Mouse (Mus musculus) liver, embryonic 14.5 days (tissue): ENCODE measurements at regions not wholly inside any gene's neighbourhood (a gene's known extent, or its start where the extent isn't known, plus 50 kb on each side); places are given as distances from the start of the nearest gene placed in this dataset.

Source experiments
- ATAC-seq: fragments of 200-750 bp; cut with Nextera tagmentation; 2 replicates; pipeline ENCODE4 v1.8.0; 2017; ENCODE audit warnings: moderate number of reproducible peaks, mild to moderate bottlenecking, moderate library complexity; ENCODE audit not compliant: insufficient read depth
- DNase-seq, 3 experiments: peaks; one replicate each; pipeline ENCODE4 v3.0.0-alpha.2; 2012 to 2013; ENCODE audit warnings: low read depth in 3 of 3, low spot score in 3 of 3
- H3K27ac ChIP-seq: fragments of 300-500 bp; sonication (generic); 2 replicates; pipeline ENCODE4 v1.5.1; 2014; ENCODE audit warnings: moderate library complexity, mild to moderate bottlenecking, control low read depth, inconsistent platforms
- H3K27me3 ChIP-seq: fragments of 300-500 bp; sonication (generic); 2 replicates; pipeline ENCODE4 v1.6.1; 2014; ENCODE audit warnings: mild to moderate bottlenecking, low read length, moderate library complexity; ENCODE audit not compliant: control insufficient read depth, insufficient read depth
- H3K36me3 ChIP-seq: fragments of 300-500 bp; sonication (generic); replicated peaks from 2 replicates; pipeline ENCODE4 v1.6.1; 2014; ENCODE audit warnings: low read depth; ENCODE audit not compliant: control insufficient read depth, insufficient read depth
- H3K4me1 ChIP-seq, 2 experiments: fragments of 200-500 bp in 1 of 2; fragments of 300-500 bp in 1 of 2; sonication (generic) in 1 of 2; replicated peaks; 2 replicates each; pipeline ENCODE4 v1.6.1; 2012 to 2014; ENCODE audit warnings: antibody characterized with exemption in 1 of 2, inconsistent platforms in 1 of 2, low read length in 1 of 2; ENCODE audit not compliant: control insufficient read depth in 2 of 2, insufficient read depth in 2 of 2
- H3K4me2 ChIP-seq: fragments of 300-500 bp; sonication (generic); 2 replicates; pipeline ENCODE4 v1.6.1; 2014; ENCODE audit warnings: low read depth, mild to moderate bottlenecking, control low read depth, moderate library complexity
- H3K4me3 ChIP-seq, 2 experiments: fragments of 200-500 bp in 1 of 2; fragments of 300-500 bp in 1 of 2; sonication (generic) in 1 of 2; 2 replicates each; pipeline ENCODE4 v1.5.1; 2012 to 2014; ENCODE audit warnings: low read depth in 2 of 2, low read length in 2 of 2, mild to moderate bottlenecking in 2 of 2, control low read depth in 1 of 2, inconsistent platforms in 1 of 2, moderate library complexity in 1 of 2; ENCODE audit not compliant: insufficient read depth in 1 of 2
- H3K9ac ChIP-seq: fragments of 300-500 bp; sonication (generic); replicated peaks from 2 replicates; pipeline ENCODE4 v1.6.1; 2014; ENCODE audit warnings: mild to moderate bottlenecking, control low read depth, moderate library complexity
- H3K9me3 ChIP-seq: fragments of 300-500 bp; sonication (generic); 2 replicates; pipeline ENCODE4 v1.6.1; 2016; ENCODE audit warnings: low read length, mixed read lengths; ENCODE audit not compliant: control insufficient read depth
- CTCF ChIP-seq: IDR thresholded peaks from 2 replicates; pipeline ENCODE4 v1.5.1; 2016; ENCODE audit warnings: antibody characterized with exemption, low read depth, control low read depth
- EP300 ChIP-seq: IDR thresholded peaks from 2 replicates; pipeline ENCODE4 v1.6.1; 2016; ENCODE audit warnings: antibody characterized with exemption, low read depth
- WGBS: fragments of 180-500 bp; shearing (Covaris S2); extraction: QIAGEN DNeasy Blood & Tissue Kit; methylation state at CpG from one replicate; pipeline ENCODE4 v1.1.7; 2014; ENCODE audit not compliant: insufficient replicate concordance; 5-methylcytosine and 5-hydroxymethylcytosine counted together

- Histone ChIP-seq H3K27ac (no peak overlapping the region), H3K9ac (no peak overlapping the region), H3K36me3 (no peaks in the 10 kb centered on the region), H3K4me1 (no peaks in the 10 kb centered on the region), H3K4me2 (no peak overlapping the region), H3K9me3 (no peaks in the 10 kb centered on the region), H3K4me3 (no peak overlapping the region), H3K27me3 (no peaks in the 10 kb centered on the region)
- no peak for ATAC-seq
- WGBS, result 61% methylated on average over 5 of the region's 5 CpGs
- no peak for DNase-seq
- TF ChIP-seq CTCF, result no peak
- no peak for TF ChIP-seq EP300
Observed at GRCm38 (mm10) chr15:10823933-10824332, 109.5 kb upstream of the Rai14 start.

GRCm38 (mm10) chr15:10829588-10829987 is 115.2 kb upstream of the Rai14 start:
- Histone ChIP-seq H3K27me3 (no peaks in the 10 kb centered on the region), H3K4me3 (no peak overlapping the region), H3K27ac (no peak overlapping the region), H3K36me3 (no peaks in the 10 kb centered on the region), H3K9ac (no peak overlapping the region), H3K4me1 (peaks cover 0 to 4% of the 10 kb centered on the region in 2 experiments; a peak in 2 of 4 replicates), H3K4me2 (no peak overlapping the region), H3K9me3 (no peaks in the 10 kb centered on the region)
- no peak for DNase-seq
- no peak for ATAC-seq
- no peak for TF ChIP-seq EP300
- WGBS, result 42% methylated on average over 5 of the region's 5 CpGs

DNA sequence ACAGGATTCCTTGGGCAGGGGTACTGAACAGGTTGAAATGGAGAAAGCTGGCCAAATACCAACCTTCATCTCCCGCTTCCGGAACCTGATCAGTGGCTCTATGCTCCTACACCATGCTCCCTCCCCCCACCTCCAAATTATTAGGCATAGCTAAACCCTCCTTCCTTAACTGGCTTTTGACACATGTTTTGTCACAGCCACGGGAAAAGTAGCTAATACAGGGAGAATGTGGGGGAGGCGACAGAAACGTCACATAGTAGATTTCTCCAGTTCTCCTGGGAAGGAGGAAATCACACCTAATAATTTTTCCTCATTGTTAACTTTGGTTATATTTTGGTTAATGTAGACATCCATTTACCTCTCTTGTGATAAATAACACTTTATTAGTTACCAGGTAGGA is 116.1 kb upstream of the Rai14 start:
- H3K4me3 ChIP-seq, result no peak overlapping the region
- H3K27ac ChIP-seq, result no peak overlapping the region
- H3K36me3 ChIP-seq, result no peaks in the 10 kb centered on the region
- no peaks in the 10 kb centered on the region for H3K27me3 ChIP-seq
- no peak overlapping the region for H3K4me2 ChIP-seq
- ATAC-seq (no peak), DNase-seq (no peak)
- no peaks in the 10 kb centered on the region for H3K9me3 ChIP-seq
- H3K9ac ChIP-seq, result no peak overlapping the region
- H3K4me1 ChIP-seq, result peaks cover 0 to 4% of the 10 kb centered on the region in 2 experiments; a peak in 2 of 4 replicates
- 66% methylated on average over 5 of the region's 5 CpGs for WGBS
- TF ChIP-seq CTCF (no peak), EP300 (no peak)

- TF ChIP-seq CTCF, result no peak
- TF ChIP-seq EP300, result no peak
- H3K4me3 ChIP-seq, result no peak overlapping the region
- H3K36me3 ChIP-seq, result no peaks in the 10 kb centered on the region
- H3K4me1 ChIP-seq, result peaks cover 0 to 4% of the 10 kb centered on the region in 2 experiments; a peak in 2 of 4 replicates
- ATAC-seq (no peak), DNase-seq (no peak)
- no peak overlapping the region for H3K27ac ChIP-seq
- H3K4me2 ChIP-seq, result no peak overlapping the region
- H3K27me3 ChIP-seq, result no peaks in the 10 kb centered on the region
- 49% methylated on average over 5 of the region's 5 CpGs for WGBS
- H3K9me3 ChIP-seq, result no peaks in the 10 kb centered on the region
- no peak overlapping the region for H3K9ac ChIP-seq
Observed at GRCm38 (mm10) chr15:10831106-10831505, 116.7 kb upstream of the Rai14 start.

- H3K27me3 ChIP-seq, result no peaks in the 10 kb centered on the region
- H3K36me3 ChIP-seq, result no peaks in the 10 kb centered on the region
- no peak overlapping the region for H3K27ac ChIP-seq
- no peaks in the 10 kb centered on the region for H3K9me3 ChIP-seq
- WGBS, result 16% methylated on average over 1 of the region's 1 CpGs
- no peak for DNase-seq
- H3K4me2 ChIP-seq, result no peak overlapping the region
- peaks cover 0 to 6% of the 10 kb centered on the region in 2 experiments; a peak in 2 of 4 replicates for H3K4me1 ChIP-seq
- no peak for ATAC-seq
- H3K9ac ChIP-seq, result no peak overlapping the region
- no peak overlapping the region for H3K4me3 ChIP-seq
- TF ChIP-seq CTCF (no peak), EP300 (no peak)
Observed at GRCm38 (mm10) chr15:10832331-10832730, 117.9 kb upstream of the Rai14 start.
